Mouse (Mus musculus): ENCODE results near the gene Daam1. TPM values are rescaled to one million over a fixed set of nuclear protein-coding genes. Genes with fewer than 3 reads are reported as not detected.

Gene Daam1
- polyA plus RNA-seq, 1 experiment from 2014 or later, result 21.6 TPM

DNA sequence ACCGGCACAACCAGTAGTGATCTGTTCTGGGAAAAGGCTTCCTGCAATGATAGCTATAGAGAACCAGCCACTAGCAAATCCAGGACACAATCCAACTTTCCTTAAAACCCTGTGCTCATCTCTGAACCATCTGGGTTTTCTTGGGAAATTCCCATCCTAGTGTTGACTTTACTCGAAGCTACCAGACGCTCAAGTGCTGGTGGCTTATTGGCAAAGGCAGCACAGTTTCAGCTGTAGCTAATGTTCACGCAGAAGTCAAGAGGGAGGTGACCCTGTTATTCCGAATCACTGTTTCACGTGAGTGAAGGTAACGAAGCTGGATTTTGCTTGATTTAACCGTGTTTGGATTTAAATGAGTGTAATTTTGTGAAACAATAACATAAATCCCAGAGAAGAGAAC is 9.1 kb upstream of the Daam1 start:
- Histone ChIP-seq H3K27ac (ENCODE audit: low read length) (no peak overlapping the region), H3K9me3 (replicated peaks; ENCODE audit: control insufficient read depth, low read length) (no peaks in the 10 kb centered on the region), H3K4me3 (ENCODE audit: low read length) (no peak overlapping the region), H3K27me3 (ENCODE audit: control insufficient read depth, insufficient read depth, low read length) (no peaks in the 10 kb centered on the region), H3K4me2 (ENCODE audit: low read depth, low read length) (no peak overlapping the region), H3K4me1 (ENCODE audit: control insufficient read depth, insufficient read depth, low read length) (peaks cover 9% of the 10 kb centered on the region), H3K36me3 (ENCODE audit: control insufficient read depth, insufficient read depth) (no peaks in the 10 kb centered on the region), H3K9ac (ENCODE audit: low read length) (no peak overlapping the region)
- WGBS, result 69% methylated on average over 8 of the region's 8 CpGs
- ATAC-seq (replicated peaks; ENCODE audit: extremely low read depth, insufficient read depth, low FRiP score), result no peak

GRCm38 (mm10) chr12:71824927-71825326 is 6.0 kb upstream of the Daam1 start:
- Histone ChIP-seq H3K9me3 (replicated peaks; ENCODE audit: control insufficient read depth, low read length) (no peaks in the 10 kb centered on the region), H3K9ac (ENCODE audit: low read length) (no peak overlapping the region), H3K27me3 (ENCODE audit: control insufficient read depth, insufficient read depth, low read length) (no peaks in the 10 kb centered on the region), H3K36me3 (ENCODE audit: control insufficient read depth, insufficient read depth) (no peaks in the 10 kb centered on the region), H3K4me3 (ENCODE audit: low read length) (no peak overlapping the region), H3K4me2 (ENCODE audit: low read depth, low read length) (no peak overlapping the region), H3K27ac (ENCODE audit: low read length) (no peak overlapping the region), H3K4me1 (ENCODE audit: control insufficient read depth, insufficient read depth, low read length) (peaks cover 8% of the 10 kb centered on the region)
- ATAC-seq (replicated peaks; ENCODE audit: extremely low read depth, insufficient read depth, low FRiP score), result no peak
- WGBS, result 83% methylated on average over 6 of the region's 6 CpGs

- peak overlapping the region; percentile 79 for H3K9ac ChIP-seq (ENCODE audit: low read length)
- no peaks in the 10 kb centered on the region for H3K9me3 ChIP-seq (replicated peaks; ENCODE audit: control insufficient read depth, low read length)
- H3K27me3 ChIP-seq (ENCODE audit: control insufficient read depth, insufficient read depth, low read length), result no peaks in the 10 kb centered on the region
- WGBS, result 7% methylated on average over 10 of the region's 10 CpGs
- 0 out of 2 replicates have a peak, but pooled peaks cover 2% of the 10 kb centered on the region for H3K36me3 ChIP-seq (ENCODE audit: control insufficient read depth, insufficient read depth)
- H3K4me2 ChIP-seq (ENCODE audit: low read depth, low read length), result peak overlapping the region; percentile 66
- peak overlapping the region; percentile 81 for H3K4me3 ChIP-seq (ENCODE audit: low read length)
- ATAC-seq (replicated peaks; ENCODE audit: extremely low read depth, insufficient read depth, low FRiP score), result no peak
- H3K27ac ChIP-seq (ENCODE audit: low read length), result peak overlapping the region; percentile 51
- peaks cover 24% of the 10 kb centered on the region for H3K4me1 ChIP-seq (ENCODE audit: control insufficient read depth, insufficient read depth, low read length)
These were observed 739 bp upstream of the Daam1 start for GRCm38 (mm10) chr12:71830139-71830538.

- H3K27me3 ChIP-seq (ENCODE audit: control insufficient read depth, insufficient read depth, low read length), result no peaks in the 10 kb centered on the region
- H3K4me1 ChIP-seq (ENCODE audit: control insufficient read depth, insufficient read depth, low read length), result peaks cover 36% of the 10 kb centered on the region
- under 1% methylated on average over 58 of the region's 59 CpGs for WGBS
- H3K27ac ChIP-seq (ENCODE audit: low read length), result peak overlapping the region; percentile 92
- ATAC-seq (replicated peaks; ENCODE audit: extremely low read depth, insufficient read depth, low FRiP score), result peak; percentile 29
- H3K9me3 ChIP-seq (replicated peaks; ENCODE audit: control insufficient read depth, low read length), result no peaks in the 10 kb centered on the region
- H3K4me3 ChIP-seq (ENCODE audit: low read length), result peak overlapping the region; percentile 81
- peak overlapping the region; percentile 95 for H3K9ac ChIP-seq (ENCODE audit: low read length)
- peak overlapping the region; percentile 81 for H3K4me2 ChIP-seq (ENCODE audit: low read depth, low read length)
- H3K36me3 ChIP-seq (ENCODE audit: control insufficient read depth, insufficient read depth), result 0 out of 2 replicates have a peak, but pooled peaks cover 2% of the 10 kb centered on the region
These were observed 595 bp downstream of the Daam1 start for GRCm38 (mm10) chr12:71831258-71832087.

- Histone ChIP-seq H3K36me3 (ENCODE audit: control insufficient read depth, insufficient read depth) (0 out of 2 replicates have a peak, but pooled peaks cover 2% of the 10 kb centered on the region), H3K4me2 (ENCODE audit: low read depth, low read length) (peak overlapping the region; percentile 81), H3K9ac (ENCODE audit: low read length) (peak overlapping the region; percentile 95), H3K4me1 (ENCODE audit: control insufficient read depth, insufficient read depth, low read length) (peaks cover 43% of the 10 kb centered on the region), H3K9me3 (replicated peaks; ENCODE audit: control insufficient read depth, low read length) (no peaks in the 10 kb centered on the region), H3K4me3 (ENCODE audit: low read length) (peak overlapping the region; percentile 81), H3K27ac (ENCODE audit: low read length) (peak overlapping the region; percentile 92), H3K27me3 (ENCODE audit: control insufficient read depth, insufficient read depth, low read length) (no peaks in the 10 kb centered on the region)
- 0% methylated on average over 12 of the region's 12 CpGs for WGBS
- ATAC-seq (replicated peaks; ENCODE audit: extremely low read depth, insufficient read depth, low FRiP score), result no peak
These were observed 1.3 kb downstream of the Daam1 start for GRCm38 (mm10) chr12:71832225-71832624.

DNA sequence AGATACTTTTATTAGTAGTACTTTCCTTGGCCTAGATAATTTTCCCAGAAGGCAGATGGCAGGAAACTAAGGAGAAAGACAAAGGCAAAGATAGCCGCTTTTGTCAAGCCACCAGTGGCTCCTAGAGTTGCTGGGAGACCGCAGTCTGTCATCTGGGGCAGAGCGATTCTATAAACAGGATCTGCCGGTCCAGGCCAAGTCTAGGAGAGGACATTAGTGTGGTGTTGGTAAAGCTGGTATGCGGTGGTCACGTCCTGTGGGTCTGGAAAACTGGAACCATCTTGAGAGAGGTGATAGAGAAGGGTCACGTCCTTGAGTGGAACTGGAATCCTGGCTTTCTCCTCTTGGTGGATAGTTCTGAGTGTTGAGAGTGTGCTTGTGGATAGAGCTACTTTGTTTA is 3.2 kb downstream of the Daam1 start:
- Histone ChIP-seq H3K9me3 (replicated peaks; ENCODE audit: control insufficient read depth, low read length) (no peaks in the 10 kb centered on the region), H3K27me3 (ENCODE audit: control insufficient read depth, insufficient read depth, low read length) (no peaks in the 10 kb centered on the region), H3K36me3 (ENCODE audit: control insufficient read depth, insufficient read depth) (0 out of 2 replicates have a peak, but pooled peaks cover 2% of the 10 kb centered on the region), H3K27ac (ENCODE audit: low read length) (peak overlapping the region; percentile 74), H3K9ac (ENCODE audit: low read length) (no peak overlapping the region), H3K4me3 (ENCODE audit: low read length) (peak overlapping the region; percentile 23), H3K4me2 (ENCODE audit: low read depth, low read length) (peak overlapping the region; percentile 56), H3K4me1 (ENCODE audit: control insufficient read depth, insufficient read depth, low read length) (peaks cover 61% of the 10 kb centered on the region)
- no peak for ATAC-seq (replicated peaks; ENCODE audit: extremely low read depth, insufficient read depth, low FRiP score)
- WGBS, result 36% methylated on average over 7 of the region's 7 CpGs

GRCm38 (mm10) chr12:71835966-71836668 is 5.2 kb downstream of the Daam1 start:
- no peak overlapping the region for H3K9ac ChIP-seq (ENCODE audit: low read length)
- no peak for ATAC-seq (replicated peaks; ENCODE audit: extremely low read depth, insufficient read depth, low FRiP score)
- H3K4me3 ChIP-seq (ENCODE audit: low read length), result no peak overlapping the region
- H3K36me3 ChIP-seq (ENCODE audit: control insufficient read depth, insufficient read depth), result 0 out of 2 replicates have a peak, but pooled peaks cover 2% of the 10 kb centered on the region
- no peak overlapping the region for H3K27ac ChIP-seq (ENCODE audit: low read length)
- peaks cover 79% of the 10 kb centered on the region for H3K4me1 ChIP-seq (ENCODE audit: control insufficient read depth, insufficient read depth, low read length)
- H3K9me3 ChIP-seq (replicated peaks; ENCODE audit: control insufficient read depth, low read length), result no peaks in the 10 kb centered on the region
- H3K4me2 ChIP-seq (ENCODE audit: low read depth, low read length), result no peak overlapping the region
- H3K27me3 ChIP-seq (ENCODE audit: control insufficient read depth, insufficient read depth, low read length), result no peaks in the 10 kb centered on the region
- 56% methylated on average over 5 of the region's 5 CpGs for WGBS

GRCm38 (mm10) chr12:71836776-71837175 is 5.9 kb downstream of the Daam1 start:
- WGBS, result 75% methylated on average over 6 of the region's 6 CpGs
- Histone ChIP-seq H3K4me2 (ENCODE audit: low read depth, low read length) (no peak overlapping the region), H3K9ac (ENCODE audit: low read length) (no peak overlapping the region), H3K36me3 (ENCODE audit: control insufficient read depth, insufficient read depth) (0 out of 2 replicates have a peak, but pooled peaks cover 2% of the 10 kb centered on the region), H3K27me3 (ENCODE audit: control insufficient read depth, insufficient read depth, low read length) (no peaks in the 10 kb centered on the region), H3K9me3 (replicated peaks; ENCODE audit: control insufficient read depth, low read length) (no peaks in the 10 kb centered on the region), H3K4me1 (ENCODE audit: control insufficient read depth, insufficient read depth, low read length) (peaks cover 86% of the 10 kb centered on the region), H3K4me3 (ENCODE audit: low read length) (no peak overlapping the region), H3K27ac (ENCODE audit: low read length) (no peak overlapping the region)
- ATAC-seq (replicated peaks; ENCODE audit: extremely low read depth, insufficient read depth, low FRiP score), result no peak

- no peak overlapping the region for H3K4me2 ChIP-seq (ENCODE audit: low read depth, low read length)
- H3K9ac ChIP-seq (ENCODE audit: low read length), result no peak overlapping the region
- ATAC-seq (replicated peaks; ENCODE audit: extremely low read depth, insufficient read depth, low FRiP score), result no peak
- no peaks in the 10 kb centered on the region for H3K27me3 ChIP-seq (ENCODE audit: control insufficient read depth, insufficient read depth, low read length)
- 0 out of 2 replicates have a peak overlapping the region, but pooled peaks have one; percentile 12 for H3K27ac ChIP-seq (ENCODE audit: low read length)
- 67% methylated on average over 5 of the region's 5 CpGs for WGBS
- H3K36me3 ChIP-seq (ENCODE audit: control insufficient read depth, insufficient read depth), result 0 out of 2 replicates have a peak, but pooled peaks cover 2% of the 10 kb centered on the region
- no peak overlapping the region for H3K4me3 ChIP-seq (ENCODE audit: low read length)
- H3K4me1 ChIP-seq (ENCODE audit: control insufficient read depth, insufficient read depth, low read length), result peaks cover 93% of the 10 kb centered on the region
- H3K9me3 ChIP-seq (replicated peaks; ENCODE audit: control insufficient read depth, low read length), result no peaks in the 10 kb centered on the region
These were observed 6.7 kb downstream of the Daam1 start for GRCm38 (mm10) chr12:71837576-71837975.

Data from heart, embryonic 16.5 days (tissue).